Mouse (Mus musculus) midbrain, embryonic 16.5 days (tissue): ENCODE measurements at regions not wholly inside any gene's neighbourhood (a gene's known extent, or its start where the extent isn't known, plus 50 kb on each side); places are given as distances from the start of the nearest gene placed in this dataset.

Source experiments
- ATAC-seq: fragments of 200-750 bp; cut with Nextera tagmentation; 2 replicates; pipeline ENCODE4 v1.8.0; 2017; ENCODE audit warnings: moderate TSS enrichment
- H3K27ac ChIP-seq: fragments of 300-500 bp; sonication (generic); 2 replicates; pipeline ENCODE4 v1.5.1; 2014; ENCODE audit warnings: mild to moderate bottlenecking, low read length, mixed read lengths
- H3K27me3 ChIP-seq: fragments of 300-500 bp; sonication (generic); 2 replicates; pipeline ENCODE4 v1.6.1; 2014; ENCODE audit warnings: low read depth, low read length, mixed read lengths; ENCODE audit not compliant: control insufficient read depth, insufficient read depth
- H3K36me3 ChIP-seq: fragments of 300-500 bp; sonication (generic); 2 replicates; pipeline ENCODE4 v1.6.1; 2014; ENCODE audit warnings: mild to moderate bottlenecking, low read length, moderate library complexity, mixed read lengths; ENCODE audit not compliant: control insufficient read depth, insufficient read depth
- H3K4me1 ChIP-seq: fragments of 300-500 bp; sonication (generic); 2 replicates; pipeline ENCODE4 v1.6.1; 2014; ENCODE audit warnings: mild to moderate bottlenecking, low read length, mixed read lengths; ENCODE audit not compliant: control insufficient read depth, insufficient read depth
- H3K4me2 ChIP-seq: fragments of 300-500 bp; sonication (generic); 2 replicates; pipeline ENCODE4 v1.6.1; 2014; ENCODE audit warnings: mild to moderate bottlenecking, low read length, mixed read lengths
- H3K4me3 ChIP-seq: fragments of 300-500 bp; sonication (generic); 2 replicates; pipeline ENCODE4 v1.5.1; 2014; ENCODE audit warnings: low read depth, mild to moderate bottlenecking, low read length, moderate library complexity, mixed read lengths
- H3K9ac ChIP-seq: fragments of 300-500 bp; sonication (generic); 2 replicates; pipeline ENCODE4 v1.6.1; 2014; ENCODE audit warnings: low read depth, low read length, mixed read lengths
- H3K9me3 ChIP-seq: fragments of 300-500 bp; sonication (generic); replicated peaks from 2 replicates; pipeline ENCODE4 v1.6.1; 2014; ENCODE audit warnings: mild to moderate bottlenecking, low read length, mixed read lengths; ENCODE audit not compliant: control insufficient read depth, poor library complexity, severe bottlenecking
- WGBS: fragments of 180-500 bp; shearing (Covaris S2); extraction: QIAGEN DNeasy Blood & Tissue Kit; methylation state at CpG from one replicate; pipeline ENCODE4 v1.1.7; 2014; 5-methylcytosine and 5-hydroxymethylcytosine counted together

- H3K27me3 ChIP-seq = no peaks in the 10 kb centered on the region
- H3K4me1 ChIP-seq = no peaks in the 10 kb centered on the region
- peaks cover 4% of the 10 kb centered on the region; the same call in 1 of the 2 replicates for H3K9me3 ChIP-seq
- H3K4me2 ChIP-seq = no peak overlapping the region
- no peak overlapping the region for H3K27ac ChIP-seq
- ATAC-seq = no peak
- H3K9ac ChIP-seq = no peak overlapping the region
- H3K36me3 ChIP-seq = no peaks in the 10 kb centered on the region
- H3K4me3 ChIP-seq = no peak overlapping the region
- WGBS = 82% methylated on average over 1 of the region's 1 CpGs
Measured at GRCm38 (mm10) chr13:103513825-103514224, 179.5 kb upstream of the Mast4 start.

- WGBS = 85% methylated on average over 7 of the region's 7 CpGs
- no peak overlapping the region for H3K4me2 ChIP-seq
- no peaks in the 10 kb centered on the region for H3K4me1 ChIP-seq
- no peak overlapping the region for H3K4me3 ChIP-seq
- H3K36me3 ChIP-seq = no peaks in the 10 kb centered on the region
- no peak overlapping the region for H3K9ac ChIP-seq
- H3K27ac ChIP-seq = no peak overlapping the region
- H3K27me3 ChIP-seq = no peaks in the 10 kb centered on the region
- no peak for ATAC-seq
- H3K9me3 ChIP-seq = peaks cover 4% of the 10 kb centered on the region; the same call in 1 of the 2 replicates
Measured at GRCm38 (mm10) chr13:103512476-103512875, 178.2 kb upstream of the Mast4 start.

DNA sequence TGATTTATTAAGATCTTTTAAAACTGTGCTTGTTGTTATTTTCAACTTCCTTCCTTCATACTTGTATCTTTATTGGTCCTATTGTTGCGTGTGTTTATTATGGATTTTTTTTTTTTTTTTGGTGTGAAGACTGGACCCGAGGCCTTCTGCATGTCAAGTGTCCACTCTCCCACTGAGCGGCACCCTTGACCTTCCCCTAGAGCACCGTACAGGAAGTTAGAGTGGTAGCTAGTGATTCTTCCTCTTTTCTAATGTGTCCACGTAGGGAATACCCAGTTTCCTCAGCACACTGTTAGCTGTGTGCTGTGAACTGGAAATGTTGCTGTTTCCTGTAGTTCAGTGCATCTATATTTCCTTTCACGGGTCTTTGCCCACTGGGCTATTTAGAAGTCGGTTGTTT is 170.7 kb upstream of the Mast4 start:
- H3K9me3 ChIP-seq = peaks cover 4% of the 10 kb centered on the region; the same call in 1 of the 2 replicates
- WGBS = 84% methylated on average over 7 of the region's 7 CpGs
- no peaks in the 10 kb centered on the region for H3K36me3 ChIP-seq
- H3K9ac ChIP-seq = no peak overlapping the region
- H3K27me3 ChIP-seq = no peaks in the 10 kb centered on the region
- no peak for ATAC-seq
- no peak overlapping the region for H3K4me2 ChIP-seq
- no peak overlapping the region for H3K27ac ChIP-seq
- H3K4me1 ChIP-seq = no peaks in the 10 kb centered on the region
- no peak overlapping the region for H3K4me3 ChIP-seq

- Histone ChIP-seq H3K4me2 (no peak overlapping the region), H3K27me3 (no peaks in the 10 kb centered on the region), H3K9ac (no peak overlapping the region), H3K9me3 (no peaks in the 10 kb centered on the region), H3K36me3 (no peaks in the 10 kb centered on the region), H3K27ac (no peak overlapping the region), H3K4me3 (no peak overlapping the region), H3K4me1 (no peaks in the 10 kb centered on the region)
- WGBS = 84% methylated on average over 8 of the region's 8 CpGs
- ATAC-seq = no peak
Measured at GRCm38 (mm10) chr13:103499376-103499775, 165.1 kb upstream of the Mast4 start.

GRCm38 (mm10) chr13:103494371-103494770 is 160.1 kb upstream of the Mast4 start:
- no peak overlapping the region for H3K9ac ChIP-seq
- H3K4me1 ChIP-seq = peaks cover 3% of the 10 kb centered on the region; the same call in 1 of the 2 replicates
- 81% methylated on average over 9 of the region's 9 CpGs for WGBS
- no peaks in the 10 kb centered on the region for H3K9me3 ChIP-seq
- no peak for ATAC-seq
- no peak overlapping the region for H3K4me3 ChIP-seq
- no peaks in the 10 kb centered on the region for H3K27me3 ChIP-seq
- no peaks in the 10 kb centered on the region for H3K36me3 ChIP-seq
- H3K27ac ChIP-seq = no peak overlapping the region
- no peak overlapping the region for H3K4me2 ChIP-seq

DNA sequence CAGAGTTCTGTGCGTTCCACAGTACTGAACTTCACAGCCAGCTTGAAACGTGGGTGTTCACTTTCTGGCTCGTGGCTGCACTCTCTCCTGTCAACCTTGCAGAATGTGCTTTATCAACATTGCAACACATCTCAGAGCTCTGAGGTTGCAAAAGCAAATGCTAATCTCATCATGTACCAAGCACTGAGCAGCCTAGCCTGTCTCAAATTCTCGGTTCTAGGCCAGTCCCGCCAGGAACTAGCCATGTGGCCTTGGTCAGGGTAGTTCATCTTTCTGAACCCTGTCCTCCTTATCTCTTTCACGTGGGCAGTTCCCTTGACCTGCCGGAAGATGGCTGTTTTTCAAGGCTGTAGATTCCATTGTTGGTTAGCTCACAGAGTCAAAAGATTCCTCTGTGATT is 159.3 kb upstream of the Mast4 start:
- Histone ChIP-seq H3K27ac (no peak overlapping the region), H3K9me3 (no peaks in the 10 kb centered on the region), H3K27me3 (no peaks in the 10 kb centered on the region), H3K4me3 (no peak overlapping the region), H3K4me1 (peaks cover 3% of the 10 kb centered on the region; the same call in 1 of the 2 replicates), H3K4me2 (no peak overlapping the region), H3K36me3 (no peaks in the 10 kb centered on the region), H3K9ac (no peak overlapping the region)
- ATAC-seq = no peak
- 84% methylated on average over 7 of the region's 7 CpGs for WGBS

DNA sequence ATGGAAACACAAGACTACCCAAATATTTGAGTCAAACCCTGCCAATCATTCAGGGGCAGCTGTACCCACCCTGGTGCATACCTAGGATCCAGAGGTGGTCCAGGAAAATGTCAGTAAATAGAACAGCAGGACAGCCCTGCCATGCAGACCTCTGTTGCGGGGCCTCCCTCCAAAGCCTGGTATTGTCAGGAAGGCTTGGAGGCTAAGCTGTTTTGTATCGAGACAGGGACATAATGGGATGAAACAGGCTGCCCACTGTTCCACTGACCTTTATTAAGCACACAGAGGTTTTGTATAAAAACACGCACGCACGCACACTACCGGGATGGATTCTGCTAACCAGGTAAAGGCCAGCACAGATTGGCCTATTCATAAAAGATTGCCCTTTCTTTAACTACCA is 155.8 kb upstream of the Mast4 start:
- Histone ChIP-seq H3K36me3 (no peaks in the 10 kb centered on the region), H3K9me3 (no peaks in the 10 kb centered on the region), H3K27me3 (no peaks in the 10 kb centered on the region), H3K4me3 (no peak overlapping the region), H3K4me2 (no peak overlapping the region), H3K9ac (no peak overlapping the region), H3K27ac (no peak overlapping the region), H3K4me1 (peaks cover 3% of the 10 kb centered on the region; the same call in 1 of the 2 replicates)
- 14% methylated on average over 6 of the region's 6 CpGs for WGBS
- no peak for ATAC-seq

DNA sequence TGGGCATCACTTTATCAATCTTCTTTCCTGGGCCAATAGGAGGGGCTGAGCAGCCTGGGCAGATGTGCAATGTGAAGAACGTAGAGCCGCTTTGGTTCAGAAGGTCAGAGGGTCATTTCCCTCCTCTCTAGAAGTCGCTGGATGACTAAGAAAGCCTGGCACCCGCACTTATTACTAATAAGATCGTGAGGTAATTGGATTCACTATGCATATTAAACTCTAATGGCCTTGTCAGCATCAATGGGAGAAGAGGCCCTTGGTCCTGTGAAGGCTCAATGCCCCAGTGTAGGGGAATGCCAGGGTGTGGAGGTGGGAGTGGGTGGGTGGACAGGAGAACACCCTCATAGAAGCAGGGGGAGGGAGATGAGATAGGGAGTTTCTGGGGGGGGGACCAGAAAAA is 149.8 kb upstream of the Mast4 start:
- no peak overlapping the region for H3K27ac ChIP-seq
- H3K4me1 ChIP-seq = no peaks in the 10 kb centered on the region
- no peaks in the 10 kb centered on the region for H3K36me3 ChIP-seq
- H3K9me3 ChIP-seq = no peaks in the 10 kb centered on the region
- no peaks in the 10 kb centered on the region for H3K27me3 ChIP-seq
- 52% methylated on average over 5 of the region's 5 CpGs for WGBS
- H3K9ac ChIP-seq = no peak overlapping the region
- no peak overlapping the region for H3K4me2 ChIP-seq
- no peak overlapping the region for H3K4me3 ChIP-seq
- no peak for ATAC-seq

DNA sequence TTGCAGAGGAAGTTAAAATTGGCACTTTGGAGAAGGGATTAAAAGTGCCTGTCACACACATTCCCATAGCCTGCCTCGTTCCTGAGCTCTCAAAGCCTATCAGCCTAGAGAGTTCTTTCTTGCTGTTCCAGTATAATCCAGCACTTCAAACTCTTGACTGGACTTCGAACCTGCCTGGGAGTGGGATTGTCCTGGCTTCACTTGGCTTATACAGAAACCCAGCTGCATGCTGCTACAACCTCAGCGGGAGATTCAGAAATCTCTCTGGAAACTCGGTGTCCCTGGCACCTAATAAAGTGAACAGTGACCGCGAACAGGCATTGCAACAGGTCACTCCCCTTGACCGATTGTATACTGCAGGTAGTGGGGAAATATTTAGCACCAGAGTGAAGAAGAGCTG is 149.1 kb upstream of the Mast4 start:
- no peaks in the 10 kb centered on the region for H3K9me3 ChIP-seq
- no peak overlapping the region for H3K4me2 ChIP-seq
- no peak for ATAC-seq
- H3K4me3 ChIP-seq = no peak overlapping the region
- WGBS = 62% methylated on average over 7 of the region's 7 CpGs
- H3K36me3 ChIP-seq = no peaks in the 10 kb centered on the region
- H3K27ac ChIP-seq = no peak overlapping the region
- H3K4me1 ChIP-seq = no peaks in the 10 kb centered on the region
- H3K27me3 ChIP-seq = no peaks in the 10 kb centered on the region
- no peak overlapping the region for H3K9ac ChIP-seq

DNA sequence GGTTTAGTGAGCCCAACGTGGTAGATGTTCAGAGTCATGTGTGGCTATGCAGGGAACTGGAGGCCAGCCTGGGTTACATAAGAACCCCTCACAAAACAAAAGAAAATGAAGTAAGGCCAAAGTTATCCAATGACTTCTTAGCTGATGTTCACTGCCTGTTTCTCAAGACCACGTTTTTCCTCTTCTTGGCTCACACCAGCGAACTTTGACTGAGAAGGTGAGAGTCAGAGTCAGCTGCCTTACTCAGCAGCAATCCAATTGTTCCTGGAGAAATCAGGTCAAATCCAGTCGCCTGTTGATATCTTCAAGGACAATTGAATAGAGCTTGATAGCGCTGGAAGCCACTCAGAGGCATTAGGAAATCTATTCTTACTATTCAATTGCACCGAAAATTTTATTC is 142.0 kb upstream of the Mast4 start:
- no peak overlapping the region for H3K9ac ChIP-seq
- H3K4me1 ChIP-seq = no peaks in the 10 kb centered on the region
- H3K4me2 ChIP-seq = no peak overlapping the region
- no peaks in the 10 kb centered on the region for H3K27me3 ChIP-seq
- no peak overlapping the region for H3K27ac ChIP-seq
- no peak for ATAC-seq
- no peaks in the 10 kb centered on the region for H3K36me3 ChIP-seq
- no peaks in the 10 kb centered on the region for H3K9me3 ChIP-seq
- no peak overlapping the region for H3K4me3 ChIP-seq
- 79% methylated on average over 6 of the region's 6 CpGs for WGBS
